Mouse (Mus musculus): ENCODE results near the gene Csf3. TPM values are rescaled to one million over a fixed set of nuclear protein-coding genes. Genes with fewer than 3 reads are reported as not detected.
"Not testable (repeated sequence)": the region's sequence is repeated elsewhere in the genome, so short reads cannot be mapped to it uniquely, and the experiment has no call there.

The Csf3 gene
- total RNA-seq (2022): not detected

- no peak for DNase-seq (ENCODE audit: low spot score in 2 of 2)
Observed at GRCm38 (mm10) chr11:98701213-98701670, at the start of gene Csf3. Csf3 (plus strand) TSS chr11:98701263.

DNA sequence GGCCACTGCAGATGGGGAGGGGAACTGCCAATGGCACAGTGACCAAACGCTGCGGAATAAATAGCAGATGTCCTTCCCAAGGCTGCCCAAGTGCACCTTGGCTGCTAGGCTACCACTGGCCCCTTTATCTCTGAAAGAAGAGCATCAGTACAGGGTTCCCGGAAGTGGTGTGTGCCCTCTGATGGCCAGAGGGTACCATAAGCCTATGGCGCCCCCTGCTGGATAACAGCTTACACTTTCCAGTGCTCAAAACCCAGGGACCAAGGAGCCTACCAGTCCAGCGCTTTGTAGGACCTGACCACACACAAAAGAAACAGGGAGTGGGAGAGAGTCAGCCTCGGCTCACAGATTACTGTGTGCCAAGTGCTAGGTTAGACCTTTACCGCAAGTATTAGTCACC is 46.0 kb upstream of the Csf3 start:
- not testable (repeated sequence) for DNase-seq (ENCODE audit: low spot score in 2 of 2)

DNA sequence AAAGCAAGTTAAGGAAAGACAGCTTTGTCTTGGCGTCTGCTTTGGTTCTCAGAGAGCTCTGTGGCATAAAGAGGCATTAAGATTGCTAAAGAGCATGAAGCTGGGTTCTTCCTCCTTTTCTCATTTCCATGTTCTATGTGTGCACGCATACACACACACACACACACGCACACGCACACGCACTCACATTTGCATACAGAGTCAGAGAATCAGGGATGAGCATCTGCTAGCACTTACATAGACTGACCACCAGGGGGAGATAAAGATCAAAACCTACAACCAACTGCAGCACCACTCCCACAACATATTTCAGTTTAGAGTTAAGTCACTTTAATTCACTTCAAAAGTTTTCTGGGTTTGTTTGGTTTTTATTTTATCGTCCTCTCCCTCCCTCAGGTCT is 40.5 kb upstream of the Csf3 start:
- DNase-seq (ENCODE audit: low spot score in 2 of 2): peak in 1 of 2 experiments; percentile 39

- no peak for DNase-seq (ENCODE audit: low spot score in 2 of 2)
Observed at GRCm38 (mm10) chr11:98664091-98664490, 37.0 kb upstream of the Csf3 start, which contains the start of gene Gsdma. Gsdma (plus strand) TSS chr11:98664351.

DNA sequence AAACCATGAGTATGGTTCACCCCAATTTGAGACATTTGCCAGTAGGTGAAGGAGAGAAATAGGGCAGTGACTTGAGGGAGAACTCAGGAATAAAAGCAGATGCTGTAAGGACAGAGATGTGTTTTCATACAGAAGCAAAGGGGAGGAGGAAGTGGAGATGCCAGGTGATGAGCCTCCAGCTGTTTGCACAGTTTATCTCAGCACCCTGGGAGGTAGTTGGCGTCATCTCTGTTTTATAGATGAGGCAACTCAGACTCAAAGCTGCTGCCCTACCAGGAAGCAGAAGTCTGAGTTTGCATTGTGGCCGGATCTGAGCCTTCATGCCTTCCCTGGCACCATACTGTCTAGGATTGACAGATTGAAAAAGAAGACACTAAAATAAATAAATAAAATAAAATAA is 32.1 kb upstream of the Csf3 start:
- DNase-seq (ENCODE audit: low spot score in 2 of 2): no peak

DNA sequence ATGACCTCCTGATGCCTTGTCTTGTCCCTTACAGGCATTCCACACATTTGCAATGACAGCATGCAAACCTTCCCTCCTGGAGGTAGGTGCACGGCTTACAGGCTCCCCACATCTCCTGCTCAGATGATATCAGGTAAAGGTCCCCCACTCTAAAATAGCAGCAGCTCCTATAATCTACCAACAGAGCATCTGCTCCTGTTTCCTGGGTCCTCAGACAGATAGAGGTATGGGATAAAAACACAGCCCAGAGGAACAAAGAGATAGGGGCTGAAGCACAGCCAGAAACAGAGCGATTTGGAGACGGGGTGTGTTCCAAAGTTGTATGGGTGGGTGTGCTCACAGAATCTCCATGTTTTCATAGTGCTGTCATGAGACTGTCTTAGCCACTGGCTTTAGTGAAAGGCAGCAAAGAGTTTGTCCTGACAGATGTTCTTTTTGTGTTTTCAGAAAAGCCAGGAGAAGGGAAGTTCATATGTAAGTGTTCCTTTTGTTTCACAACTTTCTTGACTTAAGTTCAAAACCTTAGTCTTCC is 29.7 kb upstream of the Csf3 start:
- no peak for DNase-seq (ENCODE audit: low spot score in 2 of 2)

GRCm38 (mm10) chr11:98671857-98672256 is 29.2 kb upstream of the Csf3 start:
- DNase-seq (ENCODE audit: low spot score in 2 of 2): no peak

- no peak for DNase-seq (ENCODE audit: low spot score in 2 of 2)
Observed at GRCm38 (mm10) chr11:98672482-98672881, 28.6 kb upstream of the Csf3 start.

- DNase-seq (ENCODE audit: low spot score in 2 of 2): not testable (repeated sequence)
Observed at GRCm38 (mm10) chr11:98673136-98673535, 27.9 kb upstream of the Csf3 start.

DNA sequence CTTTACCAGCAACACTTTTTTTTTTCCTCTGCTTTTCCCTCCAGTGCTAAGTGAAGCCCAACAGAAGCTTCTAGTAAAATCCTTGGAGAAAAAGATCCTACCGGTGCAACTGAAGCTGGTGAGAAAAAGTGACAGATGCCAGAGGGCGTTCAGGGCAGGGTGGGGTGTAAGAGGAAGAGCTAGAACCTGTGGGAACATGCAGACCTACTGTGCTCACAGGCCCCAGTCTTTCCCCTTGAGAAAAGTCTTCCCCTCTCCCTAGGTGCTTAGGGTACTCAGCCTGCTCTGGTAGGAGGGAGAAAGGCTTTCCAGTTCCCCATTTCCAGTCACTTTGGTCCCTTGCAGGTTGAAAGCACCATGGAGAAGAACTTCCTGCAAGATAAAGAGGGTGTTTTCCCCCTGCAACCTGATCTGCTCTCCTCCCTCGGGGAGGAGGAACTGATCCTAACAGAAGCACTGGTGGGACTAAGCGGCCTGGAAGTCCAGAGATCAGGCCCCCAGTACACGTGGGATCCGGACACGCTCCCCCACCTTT is 25.2 kb upstream of the Csf3 start:
- no peak for DNase-seq (ENCODE audit: low spot score in 2 of 2)

DNA sequence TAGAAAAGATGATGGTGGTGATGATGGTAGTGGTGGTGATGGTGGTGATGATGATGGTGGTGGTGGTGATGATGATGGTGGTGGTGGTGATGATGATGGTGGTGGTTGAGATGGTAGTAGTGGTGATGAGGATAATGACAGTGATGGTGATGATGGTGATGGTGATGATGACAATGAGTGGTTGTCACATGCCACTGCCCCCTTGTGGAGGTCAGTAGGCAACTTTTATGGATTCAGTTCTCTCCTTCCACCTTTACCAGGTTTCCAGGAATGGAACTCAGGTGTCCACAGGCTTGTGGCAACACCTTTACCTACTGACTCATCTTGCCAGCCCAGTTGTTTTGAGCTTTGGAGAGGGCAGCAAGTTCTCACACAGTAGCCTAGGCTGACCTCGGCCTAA is 21.0 kb upstream of the Csf3 start:
- DNase-seq (ENCODE audit: low spot score in 2 of 2): no peak

DNA sequence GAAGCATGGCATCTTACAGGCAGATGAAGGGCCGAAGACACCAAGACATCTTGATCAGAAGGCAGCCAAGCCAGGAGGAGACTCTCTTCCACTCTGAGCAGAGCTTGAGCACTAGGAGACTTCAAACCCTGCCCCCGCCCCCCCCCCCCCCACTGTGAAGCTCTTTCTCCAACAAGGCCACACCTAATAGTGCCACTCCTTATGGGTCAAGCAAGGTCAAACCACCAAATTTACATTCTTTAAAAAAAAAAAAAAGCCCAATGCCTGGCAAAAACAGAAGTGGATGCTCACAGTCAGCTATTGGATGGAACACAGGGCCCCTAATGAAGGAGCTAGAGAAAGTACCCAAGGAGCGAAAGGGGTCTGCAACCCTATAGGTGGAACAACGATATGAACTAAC is 20.5 kb upstream of the Csf3 start:
- DNase-seq (ENCODE audit: low spot score in 2 of 2): not testable (repeated sequence)

- no peak for DNase-seq (ENCODE audit: low spot score in 2 of 2)
Observed at GRCm38 (mm10) chr11:98681186-98681585, 19.9 kb upstream of the Csf3 start.

DNA sequence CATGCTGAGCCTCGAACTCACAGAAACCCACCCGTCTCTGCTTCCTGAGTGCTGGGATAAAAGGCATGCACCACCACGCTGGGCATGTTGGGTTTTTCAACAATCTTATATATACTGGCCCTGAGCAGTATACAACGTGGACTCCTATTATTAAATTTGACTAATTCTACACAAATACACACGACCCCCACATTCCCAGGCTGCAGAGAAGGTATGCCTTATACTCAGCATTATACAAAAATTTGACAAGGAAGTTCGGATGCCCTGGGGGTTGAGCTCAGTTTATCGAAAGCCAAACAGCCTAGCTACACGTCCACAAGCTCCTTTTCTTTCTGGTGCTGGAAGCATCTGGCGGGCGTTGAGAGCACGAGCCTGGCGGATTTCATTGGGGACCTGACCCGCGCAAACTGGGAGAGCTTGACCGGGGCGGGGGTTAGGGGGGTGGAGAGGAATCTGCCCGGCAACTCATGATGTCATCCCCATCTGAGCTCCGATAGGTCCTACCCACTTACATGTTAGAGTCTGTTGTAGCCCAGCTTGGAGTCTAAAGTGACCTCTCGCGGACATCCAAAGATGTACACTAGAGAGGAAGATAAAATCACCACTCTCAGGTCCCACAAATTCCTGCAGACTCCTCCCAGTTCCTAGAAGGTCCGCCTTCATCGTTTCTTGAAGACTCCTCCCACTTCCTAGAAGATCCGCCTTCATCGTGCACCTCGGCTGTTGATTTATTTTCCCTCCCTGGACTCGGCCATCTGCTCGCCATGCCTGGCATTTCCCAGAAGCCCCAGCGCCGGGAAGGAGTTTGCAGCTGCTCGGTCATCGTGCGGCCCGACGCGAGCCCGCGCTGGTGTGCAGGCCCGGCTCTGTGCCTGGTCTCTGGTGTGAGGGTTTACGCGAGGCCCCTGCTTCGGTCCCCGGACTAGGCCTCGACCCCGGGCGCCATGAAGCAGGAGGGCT is 19.0 kb upstream of the Csf3 start, which contains the start of gene Psmd3:
Psmd3 (plus strand) TSS at position 769 of the 960 bp plus-strand sequence.
- DNase-seq (ENCODE audit: low spot score in 2 of 2): peak; percentile 90 to 99

- no peak for DNase-seq (ENCODE audit: low spot score in 2 of 2)
Observed at GRCm38 (mm10) chr11:98682811-98683210, 18.3 kb upstream of the Csf3 start.

GRCm38 (mm10) chr11:98685642-98686041 is 15.4 kb upstream of the Csf3 start:
- DNase-seq (ENCODE audit: low spot score in 2 of 2): no peak

DNA sequence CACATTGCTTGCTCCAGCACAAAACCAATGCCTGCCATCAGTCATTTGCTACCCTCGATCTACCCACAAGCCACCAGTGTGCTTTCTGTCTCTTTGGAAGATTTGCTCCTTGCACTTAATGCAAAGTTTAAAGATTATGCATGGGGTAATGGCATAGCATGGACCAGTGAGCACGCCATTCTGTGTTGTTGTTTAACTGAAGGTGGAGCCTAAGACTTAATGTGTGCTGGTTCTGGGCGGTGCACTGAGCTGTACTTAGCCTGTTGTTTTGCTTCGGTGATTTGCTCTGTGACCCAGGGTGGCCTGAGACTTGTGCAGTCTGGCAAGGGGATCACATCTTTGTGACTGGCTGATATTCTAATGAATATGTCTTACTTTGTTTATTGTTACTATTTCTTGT is 14.1 kb upstream of the Csf3 start:
- no peak for DNase-seq (ENCODE audit: low spot score in 2 of 2)

- no peak for DNase-seq (ENCODE audit: low spot score in 2 of 2)
Observed at GRCm38 (mm10) chr11:98688009-98688408, 13.1 kb upstream of the Csf3 start.

GRCm38 (mm10) chr11:98693201-98693600 is 7.9 kb upstream of the Csf3 start:
- no peak for DNase-seq (ENCODE audit: low spot score in 2 of 2)

GRCm38 (mm10) chr11:98693746-98694145 is 7.3 kb upstream of the Csf3 start:
- DNase-seq (ENCODE audit: low spot score in 2 of 2): no peak

DNA sequence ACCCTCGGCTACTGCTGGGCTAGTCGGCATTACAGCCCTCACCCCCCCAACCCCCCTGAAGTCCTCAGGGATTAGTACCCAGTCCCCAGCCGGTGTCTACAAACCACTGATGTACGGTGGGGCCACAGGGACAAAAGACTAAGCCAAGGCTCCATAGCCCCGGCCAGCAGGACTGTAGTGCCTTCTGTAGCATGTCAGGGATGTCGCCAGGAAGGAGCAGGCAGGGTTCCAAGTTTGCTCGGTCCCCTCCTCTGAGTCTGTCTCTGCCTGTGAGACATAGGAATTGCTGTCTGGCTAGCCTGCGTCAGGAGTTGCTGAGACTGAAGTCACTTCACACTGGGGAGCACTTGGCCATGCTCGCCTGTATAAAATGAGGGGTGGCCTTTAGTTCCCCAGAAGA is 6.8 kb upstream of the Csf3 start:
- no peak for DNase-seq (ENCODE audit: low spot score in 2 of 2)

DNA sequence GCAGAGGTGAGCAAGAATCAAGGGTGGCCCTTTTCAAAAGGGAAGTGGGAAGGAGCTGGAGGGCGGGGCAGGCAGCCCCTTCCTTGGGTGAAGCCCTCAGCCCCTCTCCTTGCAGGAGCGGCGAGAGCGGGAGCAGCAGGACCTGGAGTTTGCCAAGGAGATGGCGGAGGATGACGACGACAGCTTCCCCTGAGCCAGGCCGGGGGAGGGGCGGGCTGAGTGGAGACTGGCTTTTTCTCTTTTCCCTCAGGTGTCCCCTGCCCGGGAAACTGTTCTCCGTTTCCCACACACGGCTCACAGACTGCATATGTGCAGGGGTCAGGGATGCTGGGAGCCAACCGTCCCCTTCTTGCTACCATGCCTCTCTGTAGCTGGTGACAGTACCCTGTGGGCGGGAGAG is 5.7 kb upstream of the Csf3 start:
- DNase-seq (ENCODE audit: low spot score in 2 of 2): no peak

Measured in left cerebral cortex, adult 8-10 months (tissue).